Mouse (Mus musculus) urinary bladder, postnatal 10 days (tissue): ENCODE data around the gene A630023A22Rik.
A peak's percentile ranks its signal among the peaks of the same experiment; 100 is the strongest.

Experiments
- DNase-seq: peaks from one replicate; pipeline ENCODE4 v3.0.0; 2022; ENCODE audit warnings: low spot score

Gene A630023A22Rik

DNA sequence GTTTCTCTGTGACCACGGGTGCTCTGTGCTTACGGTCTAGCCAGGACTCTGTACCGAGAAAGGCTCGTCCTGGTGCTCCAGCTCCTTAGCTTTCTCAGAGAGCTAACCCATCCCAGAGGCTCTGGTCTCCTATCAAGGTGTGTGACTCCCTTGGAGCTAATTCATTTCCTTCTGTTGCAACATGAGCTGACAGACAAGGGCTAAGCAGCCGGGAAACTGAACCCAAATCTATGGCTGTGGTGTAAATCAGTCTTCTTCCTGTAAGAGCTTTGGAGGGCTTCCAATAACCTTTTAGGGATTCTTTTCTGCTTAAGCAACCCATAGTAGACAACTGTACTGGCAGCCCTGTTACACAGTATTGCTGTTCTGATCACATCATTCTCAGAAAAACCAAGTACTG is at the start of gene A630023A22Rik:
A630023A22Rik (minus strand) TSS at position 154 of the 400 bp plus-strand sequence.
- no peak for DNase-seq

DNA sequence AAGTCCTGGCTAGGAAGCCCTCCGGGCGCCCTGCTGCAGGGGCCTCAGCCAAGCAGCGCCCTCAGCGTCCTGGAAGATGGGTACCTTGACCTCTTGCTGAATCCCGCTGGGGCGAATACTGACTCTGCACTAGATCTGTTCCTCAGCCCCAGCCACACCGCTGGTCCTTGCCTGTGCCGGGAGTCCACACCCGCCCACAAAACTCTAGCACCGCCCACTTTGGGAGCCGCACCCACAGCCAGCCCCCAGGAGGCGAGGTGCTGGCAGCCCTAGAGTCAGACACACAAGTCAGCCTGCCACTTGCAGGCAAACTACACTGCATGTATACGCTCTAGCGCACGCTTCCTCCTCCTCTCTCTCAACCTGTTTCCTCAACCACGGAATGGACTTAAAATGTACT is 49.8 kb upstream of the A630023A22Rik start, which contains the start of gene Npy4r:
Npy4r (minus strand) TSS at position 148 of the 400 bp plus-strand sequence.
- DNase-seq: no peak

DNA sequence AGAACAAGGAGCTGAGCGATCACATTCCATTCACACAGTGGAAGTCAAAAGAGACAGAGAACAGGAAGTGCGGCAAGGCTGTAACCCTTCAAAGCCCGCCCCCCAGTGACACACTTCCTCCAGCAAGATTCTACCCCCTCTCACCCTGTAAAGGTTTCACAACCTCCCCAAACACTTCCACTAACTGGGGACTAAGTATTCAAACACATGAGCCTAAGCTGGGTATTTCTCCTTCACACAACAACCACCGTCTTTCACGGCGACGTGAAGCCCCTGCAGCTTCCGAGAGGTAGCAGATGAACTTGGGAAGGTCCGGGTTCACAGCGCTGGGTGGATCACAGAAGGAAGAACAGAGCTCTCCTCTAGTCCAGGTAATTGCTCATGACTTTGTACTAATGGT is 40.4 kb upstream of the A630023A22Rik start:
- no peak for DNase-seq

DNA sequence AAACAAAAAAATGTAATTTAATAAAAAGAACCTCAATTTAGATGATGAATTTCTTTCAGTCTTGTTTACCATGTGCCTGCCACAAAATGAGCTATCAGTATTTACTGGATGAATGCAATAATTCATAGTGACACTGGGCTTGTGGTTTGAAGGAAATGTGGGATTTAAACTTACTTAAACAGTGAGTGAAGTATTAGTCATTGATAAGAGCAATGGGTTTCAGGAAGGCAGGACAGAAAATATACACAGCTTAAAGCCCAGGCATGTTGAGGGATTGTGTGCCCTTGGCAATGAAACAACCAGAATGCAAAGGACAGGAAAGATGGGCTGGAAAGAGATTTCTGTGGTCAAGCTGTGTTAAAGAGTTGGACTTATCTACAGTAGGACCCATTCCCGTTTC is 39.8 kb upstream of the A630023A22Rik start:
- no peak for DNase-seq

DNA sequence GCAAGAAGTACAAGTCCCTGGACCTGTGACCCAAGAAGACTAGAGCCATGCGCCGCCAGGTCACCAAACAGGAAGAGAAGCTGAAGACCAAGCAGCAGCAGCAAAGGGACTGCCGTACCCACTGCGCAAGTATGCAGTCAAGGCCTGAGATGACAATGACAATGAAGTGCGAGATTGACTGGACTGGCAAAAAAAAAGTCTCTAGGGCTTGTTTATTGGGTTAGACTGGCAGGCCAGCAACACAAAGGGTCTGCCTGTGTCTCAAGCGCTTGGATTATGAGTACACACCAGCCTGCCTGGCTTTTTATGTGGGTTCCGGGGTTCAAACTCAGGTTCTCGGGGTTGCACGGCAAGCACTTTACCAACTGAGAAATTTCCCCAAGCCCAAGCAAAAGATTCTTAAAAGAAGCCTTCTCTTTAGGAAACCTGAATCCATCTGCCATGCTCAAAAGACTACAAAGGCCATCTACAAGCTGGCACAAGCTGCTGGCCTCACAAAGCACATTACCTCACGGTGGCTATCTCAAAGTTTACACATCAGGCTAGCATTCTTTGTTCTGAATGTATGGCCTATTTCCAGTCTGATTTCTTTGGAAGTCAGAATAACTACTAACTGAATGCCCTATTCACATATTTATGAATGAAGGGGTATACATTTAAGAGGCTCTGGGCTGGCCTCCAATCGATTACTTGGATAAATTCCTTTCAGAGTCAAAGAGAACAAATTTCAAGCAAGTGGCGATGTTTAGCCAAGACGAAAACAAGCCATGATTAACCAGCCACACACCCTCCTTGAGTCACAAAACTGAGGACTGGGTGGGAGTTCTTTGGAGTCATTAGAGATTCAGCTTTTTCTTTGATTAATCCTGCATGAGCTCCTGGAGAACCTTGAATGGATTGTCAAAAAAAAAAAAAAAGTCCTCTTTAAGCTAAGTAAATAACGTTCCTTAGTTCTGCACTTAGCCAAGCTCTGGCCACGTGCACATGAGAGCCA is 37.4 kb upstream of the A630023A22Rik start:
- no peak for DNase-seq

DNA sequence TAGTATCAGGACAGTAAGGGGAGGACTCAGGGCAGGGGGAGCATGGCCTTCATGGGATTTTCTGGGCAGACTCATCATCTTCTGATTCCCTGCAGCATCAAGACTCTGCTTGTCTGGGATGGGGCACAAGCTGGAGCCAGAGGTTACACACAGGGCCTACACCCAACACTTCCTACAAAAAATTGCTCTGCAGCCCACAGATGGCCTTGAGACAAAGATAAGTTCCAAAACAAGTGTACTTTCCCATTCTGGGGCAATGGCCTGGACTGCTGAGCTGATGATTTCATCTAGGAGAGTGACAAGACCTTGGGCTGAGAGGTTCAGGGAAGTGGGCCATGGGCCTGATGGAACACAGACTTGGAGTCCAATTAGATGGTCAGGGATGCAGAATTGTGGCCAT is 32.8 kb upstream of the A630023A22Rik start:
- DNase-seq: no peak

DNA sequence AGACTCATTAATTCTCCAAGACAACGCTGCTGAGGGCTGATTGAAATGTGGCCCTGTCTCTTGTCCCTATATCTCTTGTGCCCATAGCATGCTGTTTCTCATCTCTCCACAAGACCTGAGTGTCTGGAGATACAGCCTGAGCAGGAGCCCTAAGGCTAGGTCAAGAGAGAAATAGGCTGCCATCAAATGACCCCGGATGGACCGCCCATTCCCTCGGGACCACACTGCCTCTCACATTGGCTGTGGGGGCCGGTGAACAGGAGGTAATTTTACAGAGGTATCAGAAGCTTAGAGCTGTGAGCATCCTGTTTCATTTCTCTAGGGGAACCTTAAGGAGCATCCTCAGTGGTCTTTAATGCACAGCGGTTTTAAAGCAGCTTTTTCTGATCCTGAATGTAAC is 28.7 kb upstream of the A630023A22Rik start:
- DNase-seq: no peak

DNA sequence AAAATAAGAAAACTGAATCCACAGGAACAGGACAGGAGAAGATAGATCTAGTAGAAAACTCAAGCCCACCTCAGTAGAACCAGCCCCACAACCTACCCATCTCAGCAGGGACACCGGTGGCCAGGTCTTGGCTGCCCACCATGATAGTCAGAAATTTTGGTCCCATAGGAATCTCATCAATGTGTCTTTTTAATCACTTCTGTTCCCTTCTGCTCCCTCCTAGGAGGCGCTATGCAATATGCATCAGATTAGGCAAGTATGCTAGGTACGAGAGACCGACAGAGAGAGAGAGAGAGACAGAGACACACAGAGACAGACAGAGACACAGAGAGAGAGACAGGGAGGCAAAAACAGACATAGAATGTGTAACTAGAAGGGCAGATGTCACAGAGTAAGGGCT is 19.1 kb upstream of the A630023A22Rik start:
- DNase-seq: no peak

DNA sequence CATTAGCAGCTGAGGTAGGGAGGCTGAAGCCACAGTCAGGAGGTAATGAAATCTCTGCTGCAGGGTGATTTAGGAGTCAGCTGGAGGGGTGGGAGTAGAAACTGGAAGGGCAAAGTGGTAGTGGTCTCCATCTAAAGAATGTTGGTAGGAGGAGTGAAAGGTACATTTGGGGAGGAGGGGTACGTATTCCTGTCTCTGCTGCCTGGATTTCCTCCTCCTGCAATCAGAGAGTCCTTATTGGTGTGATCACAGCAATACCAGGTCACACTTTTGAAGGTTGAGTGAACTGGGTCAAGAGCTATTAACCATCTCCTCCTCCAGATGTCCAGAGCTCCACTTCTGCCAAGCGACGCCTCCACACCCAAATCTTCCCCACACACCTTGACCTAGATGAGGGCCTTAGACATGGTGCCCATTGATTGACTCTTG is 18.4 kb upstream of the A630023A22Rik start:
- DNase-seq: no peak

GRCm38 (mm10) chr14:34120016-34120910 is 17.7 kb upstream of the A630023A22Rik start:
- DNase-seq: no peak

GRCm38 (mm10) chr14:34119046-34119723 is 16.6 kb upstream of the A630023A22Rik start:
- no peak for DNase-seq

- no peak for DNase-seq
Observed at GRCm38 (mm10) chr14:34114311-34114710, 11.8 kb upstream of the A630023A22Rik start.

DNA sequence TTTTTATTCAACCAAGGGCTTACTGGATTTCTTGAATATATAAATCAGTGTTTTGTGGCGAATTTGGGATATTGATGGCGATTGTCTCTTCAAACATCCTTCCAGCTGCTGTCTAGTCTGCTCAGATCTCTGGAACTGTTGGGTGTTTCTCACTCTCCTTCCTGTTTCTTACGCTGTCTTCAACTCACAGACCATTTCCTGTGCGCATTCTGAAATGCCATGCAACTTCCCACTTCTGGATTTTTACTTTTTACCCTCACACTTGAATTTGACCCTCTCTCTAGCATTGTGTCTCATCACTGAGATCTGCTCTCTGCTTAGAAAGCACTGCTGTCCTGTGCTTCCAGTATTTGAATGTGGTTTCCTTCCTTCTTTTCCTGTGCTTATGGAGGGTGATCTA is 5.0 kb upstream of the A630023A22Rik start:
- DNase-seq: no peak

- DNase-seq: no peak
Observed at GRCm38 (mm10) chr14:34106389-34107062, 4.0 kb upstream of the A630023A22Rik start.

DNA sequence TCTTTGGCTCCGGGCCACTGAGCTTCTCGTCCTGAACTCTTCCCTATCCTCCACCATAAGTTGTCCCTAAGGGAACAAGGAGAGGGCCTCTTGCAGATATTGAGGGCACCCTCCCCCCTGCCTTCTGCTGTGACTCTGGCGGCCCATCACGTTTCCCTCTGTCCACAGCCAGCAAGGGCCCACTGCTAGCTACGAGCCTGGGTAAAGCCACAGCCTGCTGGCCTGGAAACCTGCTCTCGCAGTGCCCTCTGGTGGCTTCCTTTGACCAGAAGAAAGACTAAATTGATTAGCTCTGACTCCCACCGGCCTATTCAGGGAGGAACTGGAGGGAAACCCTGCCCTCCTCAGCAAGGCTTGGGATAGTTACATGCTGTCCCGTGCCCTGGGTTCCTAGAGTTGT is 2.3 kb upstream of the A630023A22Rik start:
- DNase-seq: no peak

- no peak for DNase-seq
Observed at GRCm38 (mm10) chr14:34103855-34104254, 1.3 kb upstream of the A630023A22Rik start.

DNA sequence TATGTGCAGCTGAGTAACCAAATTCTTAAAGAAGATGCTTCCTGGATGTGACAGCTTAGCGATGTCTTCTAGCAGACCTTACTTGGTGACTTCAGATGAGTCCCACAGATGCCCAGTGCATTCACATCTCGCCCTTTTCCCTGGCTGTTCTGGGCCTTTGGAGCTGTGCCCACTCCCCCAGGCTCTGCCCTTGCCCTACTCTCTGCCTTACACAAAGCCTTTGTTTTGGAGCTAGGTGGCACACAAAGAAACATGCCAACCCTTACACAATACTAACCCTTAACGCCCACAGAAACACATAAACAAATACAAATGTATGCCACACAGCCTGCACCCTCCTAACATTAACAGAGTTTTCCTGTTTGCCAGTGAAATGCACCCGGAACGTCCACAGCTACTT is 6.4 kb downstream of the A630023A22Rik start:
- no peak for DNase-seq

- peak; percentile 3 for DNase-seq
Observed at GRCm38 (mm10) chr14:34092856-34093255, 9.7 kb downstream of the A630023A22Rik start.

DNA sequence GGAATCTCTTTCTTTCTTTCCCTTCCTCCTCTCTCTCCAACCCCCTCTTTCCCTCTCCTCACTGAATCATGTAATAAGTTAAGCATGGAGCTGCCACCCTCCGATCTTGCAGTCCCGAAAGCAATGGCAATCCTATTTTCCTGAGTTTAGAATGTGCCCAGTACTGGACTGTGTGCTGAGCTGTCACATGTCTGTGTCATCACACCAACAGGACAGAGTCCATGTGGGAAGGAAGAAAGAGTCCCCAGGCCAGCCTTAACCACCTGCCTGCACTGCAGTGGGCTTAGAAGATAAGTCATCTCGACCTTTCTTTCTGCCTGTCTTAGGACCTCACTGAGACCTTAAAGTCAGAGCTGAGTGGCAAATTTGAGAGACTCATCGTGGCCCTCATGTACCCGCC is 11.1 kb downstream of the A630023A22Rik start:
- DNase-seq: no peak

GRCm38 (mm10) chr14:34089796-34090195 is 12.8 kb downstream of the A630023A22Rik start:
- DNase-seq: no peak

- no peak for DNase-seq
Observed at GRCm38 (mm10) chr14:34087856-34088398, 14.6 kb downstream of the A630023A22Rik start.
